Mouse (Mus musculus) frontal cortex, adult (tissue): ENCODE data around the gene Slc35f6.
"Not testable (repeated sequence)": the region's sequence is repeated elsewhere in the genome, so short reads cannot be mapped to it uniquely, and the experiment has no call there.

Experiments used
- ATAC-seq: cut with Nextera tagmentation; 2 replicates; pipeline ENCODE4 v1.9.2; 2017; ENCODE audit warnings: mild to moderate bottlenecking, moderate library complexity, mixed read lengths; ENCODE audit not compliant: low TSS enrichment

Slc35f6 gene

DNA sequence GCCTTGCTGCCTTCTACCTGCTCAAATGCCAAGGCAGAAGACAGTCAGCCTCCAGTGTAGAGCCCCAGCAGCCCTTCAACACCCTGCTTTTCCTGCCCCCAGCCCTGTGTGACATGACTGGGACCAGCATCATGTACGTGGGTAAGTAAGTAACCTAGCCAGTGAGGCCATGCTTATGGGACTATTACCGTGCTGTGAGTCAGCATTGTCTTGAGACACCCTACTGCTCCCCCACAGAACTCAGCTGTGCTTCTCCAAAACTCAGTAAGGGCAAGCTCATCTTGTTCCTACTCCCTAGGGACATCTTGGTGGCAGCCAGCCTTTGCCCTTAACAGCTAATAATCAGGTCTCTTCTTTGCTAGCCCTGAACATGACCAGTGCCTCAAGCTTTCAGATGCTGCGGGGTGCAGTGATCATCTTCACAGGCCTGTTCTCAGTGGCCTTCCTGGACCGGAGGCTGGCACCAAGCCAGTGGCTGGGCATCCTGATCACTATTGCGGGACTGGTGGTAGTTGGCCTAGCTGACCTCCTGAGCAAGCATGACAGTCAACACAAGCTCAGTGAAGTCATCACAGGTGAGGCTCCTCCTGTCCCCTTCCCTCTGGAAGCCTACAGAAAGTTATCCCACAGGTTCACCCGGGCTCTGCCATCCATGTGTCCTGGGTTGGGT is 7.9 kb downstream of the Slc35f6 start:
- ATAC-seq: no peak

DNA sequence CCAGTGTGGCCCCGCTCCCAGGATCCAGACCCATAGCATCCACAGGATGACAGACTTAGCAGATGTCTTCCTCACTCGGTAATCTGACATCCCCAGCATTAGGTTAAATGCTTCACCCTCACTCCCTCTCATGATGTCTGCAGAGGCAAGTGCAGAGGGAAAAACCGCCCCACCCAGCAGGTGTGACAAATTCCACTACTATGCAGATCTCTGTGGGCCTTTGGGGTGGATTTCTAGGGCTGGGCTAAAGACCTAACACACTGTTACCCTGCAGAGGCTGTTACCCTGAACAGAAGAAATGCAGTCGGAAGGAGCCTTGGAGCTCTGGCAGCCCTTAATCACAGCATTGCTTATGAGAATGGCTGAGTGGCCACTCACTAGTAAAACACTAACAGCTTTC is 11.3 kb downstream of the Slc35f6 start:
- ATAC-seq: no peak

DNA sequence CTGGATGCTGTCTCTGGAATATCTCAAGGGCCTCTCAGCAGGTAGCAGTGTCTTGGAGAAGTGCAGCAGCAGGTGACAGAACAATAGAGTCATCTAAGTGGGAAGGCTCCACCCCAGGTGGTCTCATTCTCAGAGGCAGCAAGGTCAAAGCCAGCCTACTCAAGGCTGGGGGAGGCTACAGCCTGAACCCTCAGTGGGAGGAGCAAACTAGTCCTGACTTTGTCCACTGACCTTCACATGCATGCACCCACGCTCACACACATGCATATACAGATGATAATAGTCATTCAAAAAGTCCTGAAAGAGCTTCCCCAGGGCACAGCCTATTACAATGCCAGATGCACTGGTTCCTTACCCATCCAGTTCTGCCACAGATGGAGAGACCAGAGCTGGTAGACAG is 12.5 kb downstream of the Slc35f6 start:
- ATAC-seq: no peak

DNA sequence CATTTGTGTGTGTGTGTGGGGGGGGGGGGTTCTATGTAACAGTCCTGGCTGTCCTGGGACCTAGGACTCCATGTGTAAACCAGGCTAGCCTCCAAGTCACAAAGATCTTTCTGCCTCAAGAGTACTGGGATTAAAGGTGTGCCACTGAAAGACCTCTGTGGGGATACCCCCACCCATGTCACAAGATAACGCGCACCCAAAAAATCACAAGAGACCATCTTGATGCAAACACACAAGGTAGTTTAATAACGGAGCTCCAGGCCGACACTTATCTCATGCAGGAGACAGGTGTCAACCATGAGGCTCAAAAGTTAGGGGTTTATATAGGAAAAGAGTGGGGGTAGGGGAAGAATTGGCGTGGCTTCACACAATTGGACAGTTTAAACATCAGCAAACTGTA is 13.1 kb downstream of the Slc35f6 start:
- ATAC-seq: no peak

DNA sequence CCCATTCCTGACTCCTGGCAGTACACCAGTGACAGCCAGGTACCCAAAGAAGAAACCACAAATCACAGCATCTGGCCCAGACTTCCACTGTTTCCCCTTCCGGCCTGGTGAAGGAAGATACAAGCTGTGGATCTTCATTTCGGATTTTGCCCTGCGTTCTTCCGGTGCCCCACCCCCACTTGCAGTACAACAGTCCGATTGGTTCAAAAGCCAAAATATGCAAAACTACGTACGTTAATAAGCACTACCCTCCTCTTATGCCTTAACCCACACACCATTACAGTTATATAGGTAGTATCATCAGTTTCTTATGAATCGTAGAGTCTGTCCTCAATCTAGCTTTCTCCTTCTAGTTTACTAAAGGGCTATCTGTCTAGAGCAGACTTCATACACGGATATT is 17.6 kb downstream of the Slc35f6 start:
- ATAC-seq: no peak

DNA sequence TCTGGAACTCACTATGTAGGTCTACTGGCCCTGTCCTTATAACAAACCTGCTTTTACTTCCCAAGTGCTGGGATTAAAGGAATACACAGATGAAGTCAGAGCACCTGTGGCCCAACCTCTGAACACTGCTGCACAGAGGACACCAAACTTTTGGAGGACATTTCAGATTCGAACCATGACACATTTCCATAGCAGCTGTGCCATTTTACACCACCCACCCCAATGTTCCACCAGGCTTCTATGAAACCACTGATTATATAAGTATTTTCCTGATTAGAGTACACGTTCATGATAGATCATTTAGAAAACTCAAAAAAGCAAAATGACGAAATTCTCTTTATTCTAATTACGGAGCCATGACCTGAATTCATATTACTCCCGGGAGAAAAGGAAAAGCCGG is 18.2 kb downstream of the Slc35f6 start:
- ATAC-seq: peak; percentile 51

DNA sequence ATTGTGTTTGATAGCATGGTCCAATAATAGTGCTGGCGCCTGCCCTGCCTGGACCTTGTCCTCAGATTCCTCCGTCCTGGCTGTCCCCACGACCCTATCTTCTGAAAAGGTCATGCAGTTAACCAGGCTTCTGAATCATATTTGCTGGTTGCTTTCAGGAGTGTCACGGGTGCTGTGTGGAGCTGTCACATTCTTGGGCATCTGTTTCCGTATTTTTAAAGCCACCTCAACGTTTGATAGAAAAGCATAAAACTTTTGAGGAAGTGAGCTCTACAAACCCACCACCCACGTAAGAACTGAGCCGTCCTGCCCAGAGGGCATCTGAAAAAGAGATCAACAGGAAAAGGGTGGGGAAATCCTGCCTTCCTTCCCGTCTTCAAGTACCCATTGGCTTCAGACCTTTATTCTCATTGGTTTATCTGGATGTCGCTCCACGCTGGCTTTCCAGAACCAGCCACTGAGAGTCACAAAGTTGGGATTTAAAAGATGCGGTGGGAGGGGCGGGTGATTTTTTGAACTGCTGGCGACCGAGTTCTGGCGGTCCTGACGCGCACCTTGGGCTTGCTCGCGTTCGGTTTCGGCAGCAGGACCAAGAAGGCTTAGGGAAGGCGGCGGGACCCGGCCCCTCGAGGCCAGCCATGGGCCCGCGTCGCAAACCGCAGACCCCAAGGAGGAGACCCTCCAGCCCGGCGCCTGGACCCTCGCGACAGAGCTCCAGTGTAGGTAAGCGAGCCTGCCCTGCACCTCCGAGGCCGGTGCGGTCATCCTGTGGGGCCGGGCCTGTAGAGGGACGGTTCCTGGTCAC is 18.9 kb downstream of the Slc35f6 start, which contains the start of gene Cenpa:
Cenpa (plus strand) TSS at position 387 of the 805 bp plus-strand sequence.
- peak; percentile 98 for ATAC-seq

DNA sequence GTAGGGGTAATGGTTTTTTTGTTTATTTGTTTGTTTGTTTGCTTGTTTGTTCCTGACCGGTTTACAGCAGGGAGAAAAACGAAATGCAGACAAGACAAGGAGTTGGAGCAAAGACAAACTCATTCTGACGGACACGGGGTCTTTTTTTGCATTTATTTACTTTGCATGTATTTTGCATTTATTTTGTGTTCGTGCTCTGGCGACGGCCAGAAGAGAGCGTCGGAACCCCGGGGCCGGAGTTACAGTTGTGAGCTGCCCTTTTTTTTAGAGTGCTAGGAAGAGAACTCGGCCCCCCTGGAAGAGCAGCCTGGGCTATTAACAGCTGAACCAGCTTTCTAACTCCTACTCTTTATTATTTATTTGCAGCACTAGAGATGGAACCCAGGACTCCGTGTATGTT is 19.5 kb downstream of the Slc35f6 start:
- ATAC-seq: no peak

DNA sequence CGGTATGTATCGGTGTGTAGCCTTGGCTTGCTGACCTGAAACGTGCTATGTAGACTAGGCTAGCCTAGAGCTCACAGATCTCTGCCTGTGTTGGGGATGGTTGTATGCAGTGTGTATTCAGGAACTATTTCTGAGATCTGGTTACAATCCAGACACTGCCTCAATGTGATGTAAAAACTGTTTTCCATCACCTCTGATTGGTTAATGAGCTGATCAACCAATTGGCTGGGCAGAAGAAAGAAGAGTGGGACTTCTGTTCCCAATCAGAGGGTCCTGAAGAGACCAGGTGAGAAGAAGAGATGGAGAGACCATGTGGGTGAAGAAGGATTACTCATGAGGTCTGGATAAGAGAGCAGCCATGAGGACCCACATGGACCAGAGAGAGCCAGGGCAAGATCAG is 20.0 kb downstream of the Slc35f6 start:
- no peak for ATAC-seq

DNA sequence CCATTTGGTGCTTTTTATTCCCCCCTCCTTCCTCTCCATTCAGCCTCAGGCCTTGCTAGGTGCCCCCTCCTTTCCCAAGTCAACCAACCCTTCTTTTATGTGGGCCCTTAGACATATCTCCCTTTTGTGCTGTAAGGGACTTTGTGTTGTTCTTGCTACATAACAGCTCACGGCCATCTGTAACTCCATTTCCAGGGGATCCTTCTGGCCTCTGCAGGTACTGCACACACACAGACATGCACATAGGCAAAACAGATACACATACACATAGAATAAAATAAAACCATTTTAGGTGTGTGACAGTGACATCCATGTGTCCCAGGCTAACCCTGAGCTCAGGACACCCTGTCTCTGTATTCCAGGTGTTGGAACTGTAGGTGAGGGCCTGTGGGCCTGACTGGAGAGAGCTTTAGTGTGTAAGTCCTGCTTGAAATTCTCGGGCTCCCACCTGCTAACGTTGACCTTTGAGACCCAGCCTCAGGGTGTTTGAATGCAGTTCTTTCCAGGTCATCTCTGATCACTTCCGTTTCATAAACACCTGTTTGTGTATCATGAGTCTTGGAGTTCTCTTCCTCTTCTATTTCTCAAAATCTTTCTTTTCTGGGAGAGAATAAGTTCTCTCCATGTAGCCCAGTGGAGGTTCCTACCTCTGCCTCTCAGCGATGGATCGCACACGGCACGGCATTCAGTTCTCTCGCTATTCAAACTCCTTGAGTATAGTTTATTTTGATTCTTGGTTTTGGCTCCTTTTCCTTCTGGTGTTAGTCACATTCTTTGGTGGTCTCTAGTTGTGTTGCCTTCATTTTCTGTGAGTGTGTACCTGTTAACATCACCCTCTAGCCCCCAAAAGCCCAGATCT is 21.1 kb downstream of the Slc35f6 start:
- ATAC-seq: no peak

DNA sequence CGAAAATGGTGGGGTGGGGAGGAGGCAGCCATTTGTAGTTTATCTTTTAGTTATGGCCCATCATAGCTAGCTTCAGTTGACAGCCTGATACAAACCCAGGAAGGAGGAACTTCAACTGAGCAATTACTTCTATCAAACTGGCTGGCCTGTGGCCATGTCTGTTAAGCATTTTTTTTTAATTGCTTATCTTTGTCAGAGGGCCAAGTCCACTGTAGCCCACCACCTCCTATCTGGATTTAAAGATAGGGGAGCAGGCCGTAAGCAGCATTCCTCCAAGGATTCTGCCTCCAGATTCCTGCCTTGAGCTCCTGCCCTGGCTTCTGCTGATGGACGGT is 21.7 kb downstream of the Slc35f6 start:
- no peak for ATAC-seq

DNA sequence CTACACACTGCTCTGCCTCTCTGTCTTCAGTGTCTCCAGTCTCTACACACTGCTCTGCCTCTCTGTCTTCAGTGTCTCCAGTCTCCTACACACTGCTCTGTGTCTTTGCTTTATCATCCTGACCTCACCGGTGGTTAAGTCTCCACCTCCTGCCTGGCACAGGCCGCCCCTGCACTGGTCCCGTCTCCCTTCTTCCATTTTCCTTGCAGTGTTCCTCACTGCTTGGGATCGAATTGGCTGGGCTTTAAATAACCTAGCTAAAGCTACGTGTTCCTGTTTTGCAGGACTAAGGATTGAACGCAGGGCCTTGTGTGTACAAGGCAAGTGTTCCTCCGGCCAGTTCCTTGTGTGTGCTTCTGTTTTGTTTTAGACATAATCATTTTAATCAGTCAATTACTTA is 22.4 kb downstream of the Slc35f6 start:
- ATAC-seq: no peak

DNA sequence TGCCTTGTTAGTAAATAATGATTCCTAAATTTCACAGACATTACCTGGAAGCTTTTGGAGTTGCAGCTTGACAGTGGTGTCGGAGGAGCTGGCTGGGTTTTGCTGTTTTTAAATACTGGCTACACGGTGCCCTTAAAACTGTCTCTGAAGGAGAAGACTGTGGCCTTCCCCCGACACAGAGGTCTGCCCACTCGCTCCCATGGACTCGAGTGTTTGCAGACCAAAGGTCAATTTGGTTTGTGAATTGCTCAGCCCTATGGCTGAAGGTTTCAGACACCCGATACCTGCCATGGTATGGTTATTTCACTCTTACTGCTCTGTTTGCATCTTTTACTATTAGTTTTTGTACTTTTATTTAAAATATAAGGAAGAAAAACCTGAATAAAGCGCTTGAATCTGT is 26.3 kb downstream of the Slc35f6 start:
- ATAC-seq: no peak

DNA sequence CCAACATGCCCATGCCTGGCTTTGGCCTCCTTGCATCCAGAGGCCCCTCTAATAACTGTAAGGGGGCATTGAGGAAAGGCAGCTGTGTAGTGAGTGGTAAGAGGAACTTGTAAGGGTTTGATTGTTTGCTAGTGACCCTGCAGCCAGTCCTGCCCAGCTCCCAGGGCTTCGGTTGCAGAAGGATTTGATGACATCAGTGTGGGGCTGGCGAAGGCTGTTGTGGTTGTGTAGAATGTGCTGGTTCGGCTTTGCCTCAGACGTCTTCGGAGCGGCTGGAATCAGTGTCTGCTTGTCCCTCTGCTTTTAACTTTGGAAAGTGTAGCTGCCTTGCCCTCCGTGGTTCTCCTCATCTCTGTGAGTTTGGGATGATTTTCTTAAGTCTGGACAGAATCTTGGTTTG is 29.1 kb downstream of the Slc35f6 start:
- no peak for ATAC-seq

DNA sequence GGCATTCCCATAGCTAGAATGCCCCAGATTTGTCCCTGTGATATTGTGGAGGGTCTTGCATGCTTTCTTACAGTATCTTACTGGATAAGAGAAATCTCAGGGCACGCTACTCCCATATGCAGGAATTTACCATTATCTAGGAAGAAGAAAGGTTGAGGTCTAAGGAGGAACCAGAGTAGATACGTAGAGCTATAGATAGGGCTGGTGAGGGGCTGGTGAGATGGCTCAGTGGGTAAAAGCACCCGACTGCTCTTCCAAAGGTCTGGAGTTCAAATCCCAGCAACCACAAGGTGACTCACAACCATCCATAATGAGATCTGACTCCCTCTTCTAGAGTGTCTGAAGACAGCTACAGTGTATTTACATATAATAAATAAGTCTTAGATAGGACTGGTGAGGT is 30.3 kb downstream of the Slc35f6 start:
- not testable (repeated sequence) for ATAC-seq

DNA sequence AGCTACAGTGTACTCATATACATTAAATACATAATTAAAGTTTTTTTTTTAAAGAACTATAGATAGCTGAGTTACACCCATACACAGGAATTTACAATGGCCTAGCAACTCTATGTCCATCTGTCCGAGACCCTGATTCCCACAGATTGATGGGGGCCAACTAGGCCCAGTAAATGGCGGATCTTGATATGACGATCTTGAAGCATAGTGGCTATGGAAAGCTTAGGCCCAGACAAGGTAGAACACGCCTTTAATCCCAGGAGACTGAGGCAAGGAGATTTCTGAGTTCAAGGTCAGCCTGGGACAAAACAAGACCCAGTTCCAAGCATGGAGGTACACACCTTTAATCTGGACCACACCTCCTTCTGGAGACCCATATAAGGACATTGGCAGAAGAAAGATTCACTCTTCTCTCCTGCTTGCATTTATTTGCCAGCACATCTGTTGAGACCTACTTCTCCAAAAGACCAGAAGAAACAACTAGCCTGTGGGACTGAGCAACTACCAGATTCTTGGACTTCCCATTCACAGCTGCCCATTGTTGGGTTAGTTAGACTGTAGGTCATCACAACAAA is 31.1 kb downstream of the Slc35f6 start:
- no peak for ATAC-seq

DNA sequence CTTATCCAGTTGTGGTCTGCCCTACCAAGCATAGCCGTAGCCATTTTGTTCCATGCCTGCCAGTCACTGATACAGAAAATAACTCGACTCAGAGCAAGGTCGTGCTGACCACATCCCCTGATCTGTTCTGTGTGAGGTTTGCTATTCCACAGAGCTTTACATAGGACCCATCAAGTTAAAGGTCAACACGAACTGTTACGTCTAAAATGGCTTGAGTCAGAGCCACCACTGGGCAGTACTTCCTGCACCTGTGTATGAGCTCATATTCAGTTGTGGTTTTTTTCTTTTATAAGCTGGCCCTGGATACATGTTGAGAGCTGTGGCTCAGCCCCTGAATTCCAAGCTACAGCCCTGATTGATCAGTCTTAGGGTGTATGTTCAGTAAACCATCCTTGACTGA is 31.9 kb downstream of the Slc35f6 start:
- no peak for ATAC-seq

DNA sequence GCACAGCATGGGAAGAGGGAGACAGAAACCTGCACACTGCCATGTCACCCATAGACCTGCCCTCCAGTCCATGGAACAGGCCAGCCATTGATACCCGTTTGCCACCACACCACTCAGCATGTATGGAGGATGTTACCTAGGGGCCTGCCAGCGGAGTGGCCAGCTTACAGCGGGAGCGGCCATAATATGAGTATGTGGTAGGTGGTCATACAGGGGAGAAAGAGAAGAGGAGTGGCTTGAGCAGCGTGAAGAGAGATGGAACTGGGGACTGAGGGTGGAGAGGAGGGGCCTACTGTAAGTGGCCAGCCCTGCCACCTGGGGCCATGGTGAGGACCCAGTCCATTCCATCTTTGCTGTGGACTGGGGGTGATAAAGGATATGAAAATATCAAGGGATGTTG is 34.2 kb downstream of the Slc35f6 start:
- no peak for ATAC-seq

DNA sequence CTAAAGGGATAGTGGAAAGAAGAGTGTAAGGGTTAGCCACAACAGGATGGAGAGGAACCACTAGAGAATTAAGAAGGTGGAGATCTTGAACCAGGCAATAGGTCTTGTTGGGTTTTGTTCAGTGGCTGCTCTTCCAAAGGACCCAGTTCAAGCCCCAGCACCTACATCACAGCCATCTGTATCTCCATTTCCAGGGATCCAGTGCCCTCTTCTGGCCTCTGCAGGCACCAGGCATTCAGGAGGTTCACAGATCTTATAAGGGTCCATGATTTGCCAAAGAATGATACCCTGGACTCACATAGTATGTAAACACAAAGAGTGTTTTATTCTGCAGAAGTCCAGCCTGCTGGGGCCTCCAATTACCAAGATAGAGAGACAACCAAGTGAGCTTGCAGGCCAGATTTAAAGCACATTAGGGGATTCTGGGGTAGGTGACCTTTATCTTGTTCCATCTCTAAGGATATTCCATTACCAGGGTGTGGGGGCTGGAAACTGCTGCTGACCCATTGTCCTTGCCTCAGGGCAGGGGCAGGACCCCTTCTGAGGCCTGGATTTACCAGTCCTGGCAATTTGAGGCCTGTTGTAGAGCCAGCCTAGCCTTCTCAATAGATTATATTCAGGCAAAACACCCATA is 35.4 kb downstream of the Slc35f6 start:
- ATAC-seq: no peak

DNA sequence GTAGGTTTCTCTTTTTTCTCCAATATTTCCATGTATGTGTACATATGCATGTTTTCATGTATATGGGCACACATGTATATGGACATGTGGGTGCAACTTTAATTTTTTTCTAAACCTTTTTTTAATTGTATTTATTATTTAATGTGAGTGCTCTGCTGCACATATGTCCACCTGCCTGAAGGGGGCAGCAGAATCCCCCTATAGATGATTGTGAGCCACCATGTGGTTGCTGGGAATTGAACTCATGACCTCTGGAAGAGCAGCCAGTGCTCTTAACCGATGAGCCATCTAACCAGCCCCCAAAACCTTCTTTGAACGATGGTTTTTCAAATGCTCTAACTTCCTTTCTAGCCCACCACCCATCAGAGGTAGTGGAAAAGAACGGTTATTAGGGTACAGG is 36.3 kb downstream of the Slc35f6 start:
- ATAC-seq: no peak

DNA sequence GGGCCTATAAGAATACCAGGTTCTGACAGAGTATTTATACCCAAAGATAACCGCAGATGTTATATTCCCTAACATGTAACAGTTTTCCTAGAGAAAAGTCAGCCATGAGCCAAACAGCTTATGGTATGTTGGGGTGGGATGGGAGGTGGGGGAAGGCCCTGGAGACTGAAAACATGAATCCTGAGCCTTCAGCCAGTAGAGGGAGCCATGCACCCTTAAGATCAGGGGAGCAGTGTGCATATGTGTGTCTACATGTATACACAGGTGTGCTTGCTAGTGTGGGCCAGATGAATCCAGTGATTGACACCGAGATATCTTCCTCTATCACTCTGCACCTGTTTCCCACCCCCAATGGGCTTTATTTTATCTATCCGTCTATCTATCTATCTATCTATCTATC is 39.0 kb downstream of the Slc35f6 start:
- peak; percentile 73; the same call in 1 of the 2 replicates for ATAC-seq
